Mouse (Mus musculus): ENCODE results near the gene Dolk.

GRCm38 (mm10) chr2:30325296-30325695 lies 39.2 kb upstream of the Dolk start:
- TF ChIP-seq CTCF (IDR thresholded peaks at IDR 0.05; ENCODE audit: low read depth, low read length) (no peak), POLR2A (IDR thresholded peaks at IDR 0.05; ENCODE audit: borderline replicate concordance, low read depth, low read length) (no peak)

Measured in bone marrow macrophage, adult 2 months (primary cell).